Mouse (Mus musculus) frontal cortex, adult (tissue): ENCODE data around the gene Gm42417.

ENCODE experiments used
- ATAC-seq: cut with Nextera tagmentation; 2 replicates; pipeline ENCODE4 v1.9.2; 2017; ENCODE audit warnings: mild to moderate bottlenecking, moderate library complexity, mixed read lengths; ENCODE audit not compliant: low TSS enrichment

The Gm42417 gene

DNA sequence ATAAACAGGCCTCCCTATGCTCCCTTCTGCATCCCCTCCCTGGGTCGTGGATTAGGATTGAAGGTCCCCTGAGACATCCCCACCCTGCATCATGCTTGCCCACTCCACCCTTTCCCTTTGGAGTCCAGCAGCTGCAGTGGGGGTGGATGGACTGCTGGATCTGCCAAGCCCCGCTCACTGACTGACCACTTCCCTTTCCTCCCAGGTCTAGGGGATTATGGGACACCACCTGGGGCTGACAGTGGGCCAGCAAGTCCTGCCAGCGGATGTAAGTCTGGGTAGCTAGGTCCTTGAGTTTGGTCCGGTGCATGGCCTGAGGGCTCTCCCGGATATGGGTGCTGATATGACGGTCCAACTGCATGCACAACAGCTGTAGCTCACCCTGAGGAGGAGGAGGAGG is 24.9 kb upstream of the Gm42417 start:
- no peak for ATAC-seq

DNA sequence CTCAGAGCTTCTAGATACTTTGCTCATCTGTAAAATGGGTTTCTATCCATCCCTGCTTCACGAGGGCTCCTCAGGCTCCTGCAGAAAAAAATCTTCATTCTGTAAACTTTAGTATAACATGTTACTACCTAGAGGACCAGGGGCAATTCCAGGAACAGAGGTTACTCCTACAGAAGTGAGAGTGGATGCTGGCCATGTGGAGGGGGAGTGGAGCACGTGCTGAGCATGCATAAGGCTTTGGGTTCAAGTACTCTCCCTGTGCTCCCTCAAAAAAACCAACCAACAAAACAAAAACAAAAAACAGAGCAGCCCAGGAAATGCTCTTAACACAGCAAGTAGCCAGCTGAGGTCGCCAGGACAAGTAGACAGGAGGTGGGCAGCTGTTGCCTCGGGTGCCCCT is 24.4 kb upstream of the Gm42417 start:
- ATAC-seq = no peak

DNA sequence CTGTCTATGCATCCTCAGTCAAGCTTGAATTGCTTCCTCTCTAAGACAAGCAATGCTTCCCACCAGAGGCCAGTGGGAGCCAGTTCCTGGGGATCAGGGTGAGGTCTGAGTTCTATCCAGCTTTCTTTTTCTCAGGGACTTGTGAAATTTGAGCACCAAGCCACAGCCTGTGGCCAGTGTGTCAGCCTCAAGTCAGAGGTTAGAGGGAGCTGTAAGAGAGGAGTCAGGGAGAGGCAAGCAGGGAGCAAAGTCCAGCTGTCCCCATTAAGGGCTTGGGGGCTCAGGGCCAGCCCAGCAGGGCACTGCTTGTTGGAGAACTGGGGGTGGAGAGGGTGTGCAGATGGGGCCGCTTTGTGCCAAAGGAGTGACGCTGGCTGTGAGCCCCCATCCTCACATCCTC is 24.0 kb upstream of the Gm42417 start:
- ATAC-seq = no peak

DNA sequence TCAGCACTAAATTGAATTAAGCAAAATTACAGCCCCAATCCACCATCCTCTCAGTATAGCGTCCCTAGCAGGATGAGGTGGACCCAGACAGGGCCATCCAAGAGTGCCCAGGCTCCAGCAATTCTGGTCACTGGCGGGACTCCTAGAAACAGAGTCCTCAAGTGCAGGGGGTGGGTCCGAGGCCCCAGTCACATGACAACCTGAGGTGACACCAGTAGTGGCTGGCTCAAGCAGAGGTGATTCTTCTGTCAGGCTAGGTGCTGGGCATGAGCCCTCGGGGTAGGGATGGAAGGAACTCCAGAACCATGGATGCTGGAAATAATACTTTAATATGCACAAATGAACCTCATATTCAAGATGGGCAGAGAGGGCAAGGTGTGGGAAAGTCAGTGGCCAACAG is 23.2 kb upstream of the Gm42417 start:
- no peak for ATAC-seq

DNA sequence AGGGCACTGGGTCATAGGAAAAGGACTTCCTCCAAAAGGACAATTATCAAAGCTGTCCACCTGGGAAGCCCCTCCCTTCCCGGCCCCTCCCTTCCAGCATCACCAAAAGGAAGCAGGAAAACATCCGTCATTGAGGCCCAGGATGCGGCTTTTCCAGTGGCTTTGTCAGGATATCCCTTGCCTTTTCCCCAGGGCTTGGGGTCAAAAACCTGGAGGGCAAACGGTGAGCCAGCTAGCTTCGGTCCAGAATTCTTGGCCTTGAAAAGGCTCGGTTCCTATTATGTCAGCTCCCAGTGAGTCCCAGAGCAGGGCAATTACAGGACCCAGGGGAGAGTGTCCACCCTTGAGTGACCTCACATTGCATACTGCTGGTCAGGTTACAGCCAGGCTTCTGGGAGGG is 21.7 kb upstream of the Gm42417 start:
- no peak for ATAC-seq

DNA sequence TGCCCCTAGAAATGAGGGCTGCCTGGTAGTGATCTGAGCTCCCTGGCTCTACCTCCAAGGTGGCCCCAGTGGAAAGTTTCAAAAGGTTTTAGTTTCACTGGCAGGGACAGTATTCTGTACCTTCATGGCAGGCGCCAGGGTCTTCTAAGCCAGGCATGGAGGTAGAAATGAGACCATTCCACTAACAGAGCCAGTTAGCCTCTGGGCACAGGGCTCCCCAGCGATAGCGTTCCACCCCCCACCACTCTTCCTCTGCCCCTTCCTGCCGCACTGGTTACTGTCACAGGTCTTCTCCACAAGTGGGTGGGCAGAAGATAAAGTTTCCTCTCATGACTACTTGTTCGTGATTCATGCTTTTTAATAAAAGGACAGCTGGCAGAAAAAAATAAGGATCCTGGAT is 20.7 kb upstream of the Gm42417 start:
- ATAC-seq = no peak

DNA sequence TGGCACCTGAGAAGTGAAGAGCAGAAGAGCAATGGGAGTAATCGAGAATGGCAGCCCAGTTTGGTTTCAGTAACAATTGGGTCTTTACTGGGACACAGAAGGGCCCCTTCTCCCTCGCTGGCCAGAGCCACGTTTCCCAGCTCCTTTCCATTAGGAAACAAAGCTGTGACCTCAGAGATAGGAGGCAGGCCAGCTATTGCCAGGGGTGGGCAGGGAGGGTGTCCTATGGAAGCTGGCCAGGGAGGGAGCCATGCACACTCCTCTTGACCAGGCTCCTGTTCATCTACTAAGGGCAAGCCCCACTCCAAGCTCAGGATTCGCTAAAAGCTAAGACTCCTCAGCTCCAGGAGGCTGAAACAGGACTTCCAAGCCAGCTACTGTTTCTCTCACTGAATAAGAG is 20.0 kb upstream of the Gm42417 start:
- ATAC-seq = no peak

DNA sequence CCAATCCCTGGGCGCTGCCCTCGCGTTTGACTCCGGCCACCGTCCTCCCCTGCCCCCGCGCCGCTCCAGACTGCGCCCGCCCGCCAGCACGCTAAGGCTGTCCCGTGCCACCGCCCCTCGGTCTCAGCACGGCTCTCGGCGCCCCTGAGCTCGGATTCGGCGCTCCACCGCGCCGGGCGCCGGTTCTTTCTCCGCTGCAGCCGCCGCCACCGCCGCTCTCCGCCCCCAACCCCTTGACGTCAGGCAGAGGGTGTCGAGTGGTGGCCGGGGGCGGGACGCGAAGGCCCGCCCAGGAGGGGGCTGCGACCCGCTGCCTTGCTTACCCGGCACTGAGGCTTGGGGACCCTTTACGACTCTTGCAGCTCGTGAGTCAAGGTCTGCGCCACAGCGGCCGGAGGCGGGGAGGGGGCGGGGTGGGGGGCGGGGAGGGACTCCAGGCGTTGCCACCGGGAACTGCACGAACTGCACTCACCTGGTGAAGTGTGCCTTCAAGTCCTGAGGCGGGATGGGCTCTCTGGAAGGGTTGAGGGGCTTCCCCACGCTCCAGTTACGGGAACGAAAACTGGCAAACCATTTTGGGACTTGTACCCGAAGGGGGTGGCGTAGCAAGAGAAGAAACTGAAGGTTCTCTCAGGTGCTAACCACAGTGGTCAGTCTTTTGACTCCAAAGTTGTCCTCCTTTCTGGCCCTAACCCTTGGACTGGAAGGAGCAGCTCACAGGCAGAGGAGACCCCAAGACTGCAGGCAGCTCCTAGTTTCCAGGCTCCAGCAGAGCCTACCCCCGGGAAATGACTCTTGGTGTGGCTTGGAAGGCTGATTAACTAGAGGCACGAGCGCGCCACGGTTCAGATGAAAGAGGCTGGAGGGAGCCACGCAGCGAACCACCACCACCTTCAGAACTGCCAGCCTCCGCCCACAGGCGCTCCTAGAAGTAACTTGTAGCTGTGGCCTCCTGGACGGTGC is 19.1 kb upstream of the Gm42417 start, which contains the start of gene Sema4c:
Gene Sema4c (minus strand): TSS at position 319 of the 963 bp plus-strand sequence.
- ATAC-seq = peak; percentile 41

DNA sequence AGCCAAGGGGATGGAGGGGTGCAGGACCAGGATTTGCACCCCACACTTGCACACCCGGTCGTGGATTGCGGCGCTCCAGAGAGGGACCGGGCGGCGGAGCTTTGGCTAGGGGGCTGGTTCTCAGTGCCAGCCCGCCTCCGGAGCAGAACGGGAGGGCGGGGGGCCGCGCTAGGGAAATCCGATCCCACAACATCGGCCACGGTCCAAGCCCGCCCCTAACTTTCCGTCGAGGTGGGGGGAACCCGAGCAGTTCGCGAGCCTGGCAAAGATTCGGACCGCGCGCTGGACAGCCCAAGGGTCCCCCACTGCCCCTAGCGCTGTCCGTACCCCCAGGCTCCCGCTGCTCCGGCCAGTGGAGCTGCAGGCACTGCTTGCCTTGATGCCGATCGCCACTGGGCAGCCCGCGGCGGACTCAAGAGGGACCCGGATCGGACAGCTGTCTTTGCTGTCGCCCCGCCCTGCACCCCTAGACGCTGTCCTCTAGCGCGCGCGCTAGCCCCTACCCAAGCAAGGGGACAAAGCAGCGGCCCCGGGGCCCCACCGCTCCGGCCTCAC is 18.3 kb upstream of the Gm42417 start:
- peak; percentile 46 for ATAC-seq

DNA sequence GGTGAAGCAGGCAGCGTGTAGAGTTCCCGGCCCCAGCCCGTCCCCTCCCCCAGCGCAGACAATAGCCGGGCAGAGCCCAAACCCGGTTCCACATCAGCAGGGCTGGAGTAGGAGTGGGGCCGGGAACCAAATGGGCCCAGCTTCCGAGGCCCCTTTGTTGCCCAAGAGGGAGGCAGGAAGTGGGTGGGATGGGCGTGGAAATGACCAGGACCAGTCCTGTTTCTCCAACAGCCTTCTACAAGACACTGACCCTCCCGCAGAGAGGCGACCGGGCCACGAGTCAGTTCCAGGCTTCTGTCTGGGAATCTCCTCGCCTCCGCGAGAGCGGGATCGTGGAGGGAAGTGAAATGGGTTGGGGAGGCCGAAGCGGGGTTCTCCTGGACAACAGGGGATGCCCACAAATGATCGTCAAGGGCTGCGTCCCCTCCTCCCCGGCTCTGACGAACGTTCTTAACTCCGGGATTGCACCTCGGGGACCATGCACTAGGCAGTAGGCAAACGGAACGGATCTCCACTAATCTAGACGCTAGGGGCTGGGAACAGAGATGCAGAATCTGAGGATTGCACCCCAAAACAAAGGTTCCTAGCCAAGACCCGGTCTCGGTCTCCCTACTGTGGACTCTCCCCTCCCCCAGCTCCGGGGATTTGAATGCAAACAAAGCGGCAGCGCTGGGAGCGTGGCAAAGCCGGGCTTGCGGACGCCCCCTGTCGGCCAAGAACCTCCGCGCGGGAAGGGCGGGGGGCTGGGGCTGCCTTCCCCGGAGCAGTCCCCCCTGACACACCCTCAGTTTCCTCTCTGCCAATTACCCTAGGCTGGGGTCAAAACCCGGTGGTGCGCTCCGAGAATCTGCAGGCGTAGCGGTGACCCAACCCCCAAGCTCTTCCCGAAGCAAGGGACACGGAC is 17.6 kb upstream of the Gm42417 start:
- ATAC-seq = peak; percentile 62

DNA sequence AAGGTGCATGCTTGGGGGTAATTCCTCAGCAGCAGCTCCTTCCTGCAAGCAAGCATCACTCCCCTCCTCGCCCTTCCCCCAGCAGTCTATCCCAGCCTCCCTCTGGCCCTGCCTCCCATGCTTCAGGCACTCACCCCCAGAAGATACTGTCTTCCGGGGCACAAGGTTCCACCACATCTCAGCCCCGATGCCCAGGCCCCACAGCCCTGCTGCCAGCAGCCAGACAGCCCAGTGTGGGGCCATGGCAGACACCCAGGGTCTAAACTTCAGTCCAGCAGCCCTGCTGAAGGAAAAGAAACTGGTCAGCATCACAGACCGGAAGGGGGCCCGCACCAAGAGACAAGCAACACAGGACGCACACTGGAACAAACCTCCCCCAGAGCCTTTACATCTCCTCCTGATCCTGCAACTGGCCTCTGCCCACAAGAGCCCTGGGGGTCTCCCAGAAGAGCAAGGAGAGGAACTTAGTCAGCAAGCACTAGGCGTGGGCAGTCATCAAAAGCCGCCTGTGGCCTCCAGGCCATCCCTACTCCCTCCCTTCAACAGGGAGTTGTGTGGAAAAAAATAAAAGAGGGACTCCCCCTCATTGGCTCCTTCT is 16.7 kb upstream of the Gm42417 start:
- ATAC-seq = no peak

DNA sequence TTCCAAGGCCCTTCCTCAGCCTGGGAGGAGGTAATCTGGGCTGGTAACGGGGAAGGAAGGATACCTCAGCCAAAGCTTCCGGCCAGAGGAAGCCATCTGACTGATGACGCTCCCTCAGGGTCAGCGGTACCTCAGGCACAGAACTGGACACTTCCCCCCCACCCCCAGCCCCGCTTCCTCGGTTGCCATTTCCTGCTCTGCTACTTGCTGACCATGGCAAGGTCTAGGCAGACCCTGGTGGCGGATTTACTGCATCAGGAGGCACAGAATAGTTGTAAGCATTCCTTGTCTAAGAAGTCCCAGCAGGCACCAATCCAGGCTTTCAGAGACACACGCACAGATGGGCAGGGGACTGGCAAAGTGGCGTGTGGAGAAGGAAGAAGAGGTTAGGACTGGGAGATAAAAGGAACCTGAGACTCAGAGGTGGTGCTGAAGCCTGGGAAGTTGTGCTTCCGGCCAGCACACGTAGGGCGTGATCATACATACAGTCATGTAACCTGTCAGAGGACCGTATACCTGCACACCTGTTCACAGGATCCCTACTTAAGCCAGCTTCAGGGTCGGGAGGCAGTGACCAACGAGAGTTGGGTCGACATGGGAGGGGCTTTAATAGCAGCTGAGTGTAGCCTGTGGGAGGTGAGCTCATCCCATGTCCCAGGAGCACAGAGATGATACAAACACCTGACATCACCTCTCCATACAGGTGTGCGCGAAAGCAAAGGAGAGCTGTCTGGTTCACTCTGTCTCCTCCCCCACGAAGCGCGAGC is 15.6 kb upstream of the Gm42417 start:
- ATAC-seq = no peak

DNA sequence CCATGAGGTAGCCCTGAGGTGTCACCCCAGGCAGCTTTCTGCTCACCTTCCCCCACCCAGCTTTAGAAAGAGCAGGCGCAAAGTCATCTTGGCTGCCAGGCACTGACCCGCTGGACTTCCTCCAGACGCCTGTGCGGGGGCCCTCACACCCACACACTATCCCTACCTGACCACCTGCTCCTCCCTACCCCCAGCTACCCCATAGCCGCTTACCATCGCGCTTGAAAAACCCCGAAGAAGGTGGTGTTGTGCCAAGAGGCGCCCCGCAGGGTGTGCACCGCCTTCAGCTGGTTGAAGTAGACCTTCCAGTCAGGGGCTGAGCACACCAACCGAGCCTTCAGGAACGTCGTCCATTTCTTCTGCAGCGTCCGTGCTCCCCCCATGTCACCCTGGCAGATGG is 13.3 kb upstream of the Gm42417 start:
- no peak for ATAC-seq

DNA sequence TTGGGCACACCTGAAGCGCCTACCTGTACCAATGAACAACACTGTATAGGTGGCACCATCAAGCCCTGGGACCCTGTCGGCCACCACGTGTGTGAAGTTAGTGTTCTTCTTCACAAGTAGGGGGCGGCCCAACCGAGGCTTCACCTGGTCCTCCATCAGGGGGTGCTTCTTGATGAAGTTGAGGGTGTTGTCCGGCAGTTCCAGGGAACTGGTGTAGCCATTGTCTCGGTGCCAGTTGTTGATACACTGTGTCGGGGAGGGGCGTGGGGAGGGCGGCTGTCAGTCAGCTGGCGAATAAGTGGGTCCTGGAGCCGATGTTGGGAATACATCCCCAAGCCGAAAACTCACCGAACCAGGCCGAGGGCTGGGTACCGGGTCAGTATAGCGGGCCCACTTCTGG is 12.7 kb upstream of the Gm42417 start:
- no peak for ATAC-seq

DNA sequence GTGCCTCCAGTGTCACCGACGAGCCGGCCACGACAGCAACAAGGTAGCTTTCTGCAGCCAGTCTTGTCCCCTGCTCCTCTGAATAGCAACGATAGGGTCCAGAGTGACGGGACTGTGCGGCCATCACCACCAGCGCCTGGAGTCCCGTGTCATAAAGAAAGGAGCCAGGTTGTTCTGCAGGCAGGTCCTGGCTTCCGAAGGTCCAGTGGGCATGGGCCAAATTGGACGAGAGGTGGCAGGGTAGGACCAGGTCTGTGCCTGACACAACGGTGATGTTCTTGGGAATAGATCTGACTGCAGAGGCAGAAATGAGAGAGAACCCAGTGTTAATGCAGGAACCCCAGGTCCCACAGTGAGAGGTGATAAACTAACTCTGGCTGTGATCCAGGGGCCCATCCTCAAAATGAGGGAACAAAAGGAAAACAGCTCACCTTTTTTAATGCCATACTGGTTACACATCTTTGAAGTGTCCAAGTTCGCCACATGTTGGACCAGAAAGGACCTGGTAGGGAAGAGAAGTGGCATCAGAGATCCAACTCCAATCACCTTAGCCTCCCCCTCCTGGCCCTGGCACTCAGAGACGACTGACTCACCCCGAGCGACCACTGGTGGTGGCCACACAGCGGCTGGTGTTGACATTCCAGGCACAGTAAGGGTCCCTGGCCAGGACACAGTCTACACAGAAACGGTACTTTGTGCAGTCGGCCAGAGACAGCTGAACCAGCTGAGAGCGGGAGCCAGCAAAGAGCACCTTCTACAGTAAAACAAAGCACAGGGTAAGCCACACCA is 11.0 kb upstream of the Gm42417 start:
- no peak for ATAC-seq

DNA sequence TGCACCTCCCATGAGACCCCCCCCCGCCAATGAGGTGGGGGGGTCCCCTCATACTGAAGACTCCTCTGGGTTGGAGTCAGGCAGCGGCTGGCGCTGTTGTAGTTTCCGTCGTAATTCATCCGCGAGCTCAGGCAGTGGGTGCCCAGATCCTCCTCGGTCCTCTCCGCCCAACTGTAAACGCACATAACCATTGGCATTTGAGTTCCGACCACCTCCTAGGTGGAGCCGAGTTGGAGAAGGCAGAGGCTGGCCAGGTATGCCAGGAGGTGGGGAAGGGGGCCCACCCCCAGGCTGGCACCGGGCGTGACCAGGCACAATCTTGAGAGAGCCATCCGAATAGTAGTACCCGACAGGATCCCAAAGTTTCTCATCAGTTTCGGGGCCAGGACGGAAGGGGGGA is 10.3 kb upstream of the Gm42417 start:
- no peak for ATAC-seq

DNA sequence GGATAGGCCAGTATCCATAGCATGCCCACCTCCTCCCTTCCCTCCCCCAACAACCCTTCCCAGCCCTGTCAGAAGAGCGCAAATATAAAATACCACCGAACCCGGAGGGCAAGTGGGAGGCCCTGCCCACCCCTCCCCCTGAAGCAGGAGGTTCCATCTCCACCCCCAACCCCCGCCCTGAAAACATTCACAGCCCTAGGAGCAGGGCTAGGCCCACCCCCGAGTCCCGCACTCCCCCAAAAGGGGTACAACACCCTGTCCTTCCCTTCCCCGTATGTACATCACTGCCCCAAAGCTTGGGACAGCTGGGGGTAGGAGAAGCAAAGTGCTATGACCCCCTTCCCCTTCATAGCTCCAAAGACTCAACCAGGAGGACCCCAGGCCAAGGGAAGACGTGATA is 9.5 kb upstream of the Gm42417 start:
- ATAC-seq = no peak

DNA sequence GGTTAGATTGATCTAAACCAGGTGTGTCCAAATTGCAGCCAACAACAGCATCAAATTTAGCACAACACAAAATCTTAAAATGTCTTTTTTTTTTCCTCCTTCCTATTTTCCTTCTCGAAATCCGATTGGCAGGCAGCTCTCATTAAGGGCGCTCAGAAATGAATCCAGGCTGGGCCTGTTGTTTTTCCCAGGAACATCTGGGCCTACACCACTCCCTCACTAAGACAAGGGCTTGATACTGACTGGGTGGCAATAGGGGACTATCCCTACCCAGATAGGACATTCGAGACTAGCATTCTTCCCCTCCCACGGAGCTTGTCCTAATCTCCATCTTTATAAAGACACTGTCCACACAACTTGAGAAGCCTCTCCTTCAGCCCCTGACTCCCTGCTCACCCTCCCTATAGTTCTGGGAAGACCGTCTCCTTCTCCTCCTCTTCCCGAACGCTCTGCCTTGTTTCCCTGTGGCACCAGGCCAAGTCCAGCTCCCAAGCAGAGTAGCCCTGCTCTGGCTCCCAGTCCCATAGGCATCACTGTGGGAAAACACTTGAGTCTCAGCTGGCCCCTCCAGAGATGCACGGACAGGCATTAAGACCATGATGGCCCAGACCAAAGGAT is 8.9 kb upstream of the Gm42417 start:
- ATAC-seq = no peak

DNA sequence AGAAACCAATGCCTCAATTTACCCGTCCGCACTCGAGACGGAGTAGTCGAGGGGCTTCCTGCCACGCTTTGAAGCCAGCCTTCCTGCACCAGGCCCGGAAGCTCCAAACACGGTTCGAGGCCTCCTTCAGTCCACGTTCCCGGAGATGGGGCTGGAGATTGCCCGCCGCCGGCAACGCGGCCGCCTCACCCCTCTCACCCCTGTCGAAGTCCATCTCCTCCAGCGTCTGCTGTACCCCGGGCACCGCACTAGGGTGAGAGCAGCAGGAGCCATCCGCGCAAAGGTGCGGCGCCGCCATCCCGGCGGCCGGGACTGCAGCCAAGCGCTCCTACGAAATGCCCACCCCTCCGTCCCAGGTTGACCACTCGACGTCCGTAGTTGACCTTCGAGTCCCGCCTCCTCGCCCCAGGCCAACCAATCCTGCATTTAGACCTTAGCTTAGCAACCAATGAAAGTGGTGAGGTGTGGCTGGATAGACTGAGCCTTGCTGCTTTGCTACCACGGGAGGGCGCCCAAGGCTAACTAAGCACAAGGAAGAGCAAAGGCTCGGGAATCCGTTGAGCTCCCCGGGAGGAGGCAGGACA is 7.8 kb upstream of the Gm42417 start, which contains the start of gene Ankrd39:
Gene Ankrd39 (minus strand): TSS at position 558 of the 584 bp plus-strand sequence.
- ATAC-seq = peak; percentile 93
